Mouse (Mus musculus): ENCODE measurements around the gene 6430531B16Rik.

DNA sequence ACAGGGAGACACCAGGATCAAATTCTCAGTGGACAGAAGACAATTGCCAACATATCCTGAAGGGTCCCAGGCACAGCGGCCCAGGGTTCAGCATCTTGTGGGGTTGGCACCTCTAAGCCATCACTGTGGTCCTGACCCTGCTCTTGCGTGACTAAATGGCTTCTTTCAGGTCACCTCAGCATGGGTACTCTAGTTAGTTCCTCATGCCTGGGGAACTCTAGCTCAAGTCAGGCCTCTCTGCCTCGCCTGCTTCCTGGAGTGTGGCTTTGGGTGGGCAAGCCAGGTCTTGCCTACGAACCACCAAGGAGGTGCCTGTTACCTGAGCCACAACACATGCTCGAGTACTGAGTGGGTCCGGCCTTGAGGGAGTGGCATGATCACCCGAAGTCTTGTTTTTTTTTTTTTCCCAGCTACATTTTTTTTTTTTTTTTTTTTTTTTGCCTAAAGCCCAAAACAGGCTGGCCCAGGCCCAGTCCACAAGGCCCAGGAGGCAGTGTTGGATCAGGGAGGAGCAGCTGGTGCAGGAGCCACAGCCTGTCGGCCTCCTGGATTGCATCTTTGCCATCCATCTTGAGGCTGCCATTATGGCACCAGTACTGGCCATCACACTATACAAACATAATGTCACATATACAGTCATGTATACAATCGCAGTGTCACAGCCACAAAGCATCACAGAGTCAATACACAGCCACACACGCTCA lies 8.2 kb downstream of the 6430531B16Rik start:
- TF ChIP-seq CTCF (IDR thresholded peaks at IDR 0.05; ENCODE audit: control insufficient read depth, insufficient read depth, low read length) (no peak), POLR2A (IDR thresholded peaks at IDR 0.05; ENCODE audit: borderline replicate concordance, control insufficient read depth, low read depth, low read length) (no peak)
